Mouse (Mus musculus) spleen, adult 2 months (tissue): ENCODE measurements around the gene Ifna4.

Source experiments
- CTCF ChIP-seq: fragments of 200-500 bp; IDR thresholded peaks from 2 replicates; pipeline ENCODE4 v1.5.1; 2011; ENCODE audit warnings: mild to moderate bottlenecking, inconsistent platforms; ENCODE audit not compliant: insufficient read depth, insufficient read length, insufficient replicate concordance; ENCODE audit errors: extremely low read depth
- POLR2A ChIP-seq: fragments of 200-500 bp; IDR thresholded peaks from 2 replicates; pipeline ENCODE4 v1.6.1; 2011; ENCODE audit warnings: low read depth, low read length, inconsistent platforms

GRCm38 (mm10) chr4:88841438-88841911 is at the start of gene Ifna4:
- no peak for TF ChIP-seq CTCF
- TF ChIP-seq POLR2A, result no peak
